Mouse (Mus musculus) hindlimb bud, embryonic 11.5 days (tissue): ENCODE data around the gene Rcbtb2.

Source experiments
- DNase-seq: peaks from one replicate; pipeline ENCODE4 v3.0.0-alpha.2; 2012; ENCODE audit warnings: low read depth, low spot score; ENCODE audit errors: extremely low spot score

Gene Rcbtb2

DNA sequence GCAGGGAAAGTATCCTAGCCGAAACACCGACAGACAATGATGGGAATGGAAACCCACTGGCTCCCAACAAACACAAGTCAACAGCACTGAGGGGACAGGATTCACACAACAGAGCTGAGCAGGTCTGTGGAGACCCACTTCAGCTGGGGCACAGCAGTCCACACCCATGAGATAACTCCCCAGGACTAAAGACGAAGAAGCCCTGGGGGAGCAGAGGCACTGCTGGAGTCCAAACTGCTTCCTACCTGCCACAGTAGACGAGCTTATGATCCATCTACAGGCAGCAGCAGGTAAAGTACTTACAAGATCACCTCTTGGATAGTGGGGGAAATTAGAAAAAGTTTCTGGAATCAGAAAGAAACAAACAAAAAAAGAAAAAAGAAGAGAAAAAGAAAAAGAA, 131.6 kb downstream of the Rcbtb2 start:
- DNase-seq, result no peak

DNA sequence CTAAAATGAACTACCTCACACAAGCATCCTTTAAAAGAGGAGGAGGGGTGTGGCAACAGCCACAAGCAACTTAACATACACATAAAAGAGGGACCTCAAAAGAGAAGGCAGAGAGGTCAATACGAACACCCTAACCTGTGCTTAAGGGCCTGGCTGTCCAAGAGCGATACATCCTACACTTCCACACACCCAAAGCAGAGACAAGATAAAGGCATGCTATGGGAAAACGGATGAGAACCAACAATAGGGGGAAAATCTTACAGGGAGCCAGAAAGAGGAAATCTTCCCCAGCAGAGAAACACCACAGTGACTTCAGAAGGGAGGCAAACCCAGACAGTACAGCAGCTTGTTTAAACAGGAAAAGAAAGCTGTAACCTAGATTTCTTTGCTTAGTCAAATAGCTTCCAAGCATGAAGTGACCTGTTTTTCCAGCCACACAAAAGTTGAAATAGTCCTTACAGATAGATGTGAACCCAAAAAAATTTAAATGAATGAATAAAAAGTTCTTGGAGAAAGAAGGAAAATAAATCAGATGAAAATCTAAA, 132.7 kb downstream of the Rcbtb2 start:
- DNase-seq, result no peak

DNA sequence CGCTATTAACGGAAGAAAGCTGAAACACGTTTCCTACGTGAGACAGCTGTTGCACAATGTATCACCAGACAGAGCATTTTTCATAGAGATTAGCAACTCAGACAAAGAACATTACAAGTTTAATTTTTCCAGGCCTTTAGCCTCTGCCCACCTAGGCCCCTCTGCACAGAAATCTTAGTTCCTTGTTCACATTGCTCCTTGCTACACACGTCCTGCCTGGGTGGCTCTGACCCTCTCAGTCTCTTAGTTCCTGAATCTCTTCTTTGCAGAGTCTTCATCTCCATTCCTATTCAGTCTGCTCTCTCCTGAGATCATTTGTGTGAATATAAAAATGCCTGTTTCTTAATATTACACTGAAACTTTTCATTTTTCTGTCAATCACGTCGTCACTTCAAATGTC, 134.5 kb downstream of the Rcbtb2 start:
- no peak for DNase-seq
